Mouse (Mus musculus) kidney, embryonic 15.5 days (tissue): ENCODE data around the gene Aurka. TPM values are rescaled to one million over a fixed set of nuclear protein-coding genes. Genes with fewer than 3 reads are reported as not detected.

Experiments
- ATAC-seq: fragments of 200-750 bp; cut with Nextera tagmentation; replicated peaks from 2 replicates; pipeline ENCODE4 v1.8.0; 2017; ENCODE audit warnings: moderate TSS enrichment; ENCODE audit not compliant: low FRiP score
- H3K27ac ChIP-seq: fragments of 300-500 bp; sonication (generic); 2 replicates; pipeline ENCODE4 v1.5.1; 2015; ENCODE audit warnings: mild to moderate bottlenecking, inconsistent platforms
- H3K27me3 ChIP-seq: fragments of 300-500 bp; sonication (generic); 2 replicates; pipeline ENCODE4 v1.6.1; 2015; ENCODE audit warnings: inconsistent platforms
- H3K36me3 ChIP-seq: fragments of 300-500 bp; sonication (generic); 2 replicates; pipeline ENCODE4 v1.6.1; 2015; ENCODE audit warnings: inconsistent platforms
- H3K4me1 ChIP-seq: fragments of 300-500 bp; sonication (generic); 2 replicates; pipeline ENCODE4 v1.6.1; 2015; ENCODE audit warnings: inconsistent platforms
- H3K4me2 ChIP-seq: fragments of 300-500 bp; sonication (generic); 2 replicates; pipeline ENCODE4 v1.6.1; 2015; ENCODE audit warnings: moderate library complexity, mild to moderate bottlenecking, inconsistent platforms
- H3K4me3 ChIP-seq: fragments of 300-500 bp; sonication (generic); replicated peaks from 2 replicates; pipeline ENCODE4 v1.5.1; 2015; ENCODE audit warnings: mild to moderate bottlenecking, inconsistent platforms
- H3K9ac ChIP-seq: fragments of 300-500 bp; sonication (generic); 2 replicates; pipeline ENCODE4 v1.6.1; 2015; ENCODE audit warnings: mild to moderate bottlenecking, inconsistent platforms
- H3K9me3 ChIP-seq: fragments of 300-500 bp; sonication (generic); replicated peaks from 2 replicates; pipeline ENCODE4 v1.6.1; 2016; ENCODE audit warnings: inconsistent platforms
- WGBS: fragments of 180-500 bp; shearing (Covaris S2); methylation state at CpG from one replicate; pipeline ENCODE4 v1.1.7; 2015; ENCODE audit warnings: mixed read lengths; 5-methylcytosine and 5-hydroxymethylcytosine counted together
- polyA plus RNA-seq: library from polyadenylated mRNA; unstranded; fragments of >200 nt; fragmentation: Nextera tagmentation; extraction: Ambion mirVana; gene quantifications from 2 replicates; pipeline ENCODE4 v1.2.1, GENCODE M21; 2015

Gene Aurka
- polyA plus RNA-seq, 1 experiment from 2014 or later = 112 TPM

DNA sequence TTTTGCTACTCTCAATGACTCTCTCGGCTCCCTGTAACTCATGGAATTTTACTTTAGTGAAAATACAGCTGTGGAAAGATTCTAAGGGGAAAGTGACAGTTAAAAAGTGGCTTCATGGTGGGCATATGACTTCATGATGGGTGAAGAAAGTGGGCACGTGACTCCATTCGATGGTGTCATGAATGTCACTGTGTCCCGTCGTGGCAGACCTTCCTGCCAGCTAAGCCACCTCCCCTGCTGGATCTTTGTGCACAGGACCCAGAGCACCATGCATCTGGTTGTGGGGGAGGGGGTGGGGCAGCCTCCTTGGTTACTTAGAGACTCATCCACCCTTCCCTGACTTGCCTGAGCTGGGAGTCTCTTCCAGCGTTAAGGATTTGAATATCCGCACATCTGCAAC, 33.9 kb upstream of the Aurka start:
- Histone ChIP-seq H3K36me3 (no peaks in the 10 kb centered on the region), H3K9ac (no peak overlapping the region), H3K4me3 (no peak overlapping the region), H3K9me3 (no peaks in the 10 kb centered on the region), H3K4me2 (no peak overlapping the region), H3K4me1 (0 out of 2 replicates have a peak, but pooled peaks cover 3% of the 10 kb centered on the region), H3K27ac (no peak overlapping the region), H3K27me3 (no peaks in the 10 kb centered on the region)
- no peak for ATAC-seq
- 61% methylated on average over 7 of the region's 7 CpGs for WGBS

GRCm38 (mm10) chr2:172401116-172401825, 30.9 kb upstream of the Aurka start:
- 0 out of 2 replicates have a peak, but pooled peaks cover 5% of the 10 kb centered on the region for H3K27me3 ChIP-seq
- WGBS = 57% methylated on average over 13 of the region's 13 CpGs
- 0 out of 2 replicates have a peak overlapping the region, but pooled peaks have one; percentile 22 for H3K27ac ChIP-seq
- no peak overlapping the region for H3K9ac ChIP-seq
- 0 out of 2 replicates have a peak, but pooled peaks cover 2% of the 10 kb centered on the region for H3K4me1 ChIP-seq
- H3K4me3 ChIP-seq = no peak overlapping the region
- no peak for ATAC-seq
- no peaks in the 10 kb centered on the region for H3K36me3 ChIP-seq
- no peaks in the 10 kb centered on the region for H3K9me3 ChIP-seq
- no peak overlapping the region for H3K4me2 ChIP-seq

- H3K27me3 ChIP-seq = 0 out of 2 replicates have a peak, but pooled peaks cover 5% of the 10 kb centered on the region
- H3K9me3 ChIP-seq = no peaks in the 10 kb centered on the region
- no peaks in the 10 kb centered on the region for H3K36me3 ChIP-seq
- H3K9ac ChIP-seq = no peak overlapping the region
- 0 out of 2 replicates have a peak, but pooled peaks have one; percentile 49 for ATAC-seq
- no peak overlapping the region for H3K4me2 ChIP-seq
- H3K4me1 ChIP-seq = no peaks in the 10 kb centered on the region
- 26% methylated on average over 9 of the region's 9 CpGs for WGBS
- H3K4me3 ChIP-seq = no peak overlapping the region
- H3K27ac ChIP-seq = no peak overlapping the region
These were observed 29.6 kb upstream of the Aurka start for GRCm38 (mm10) chr2:172399901-172400300.

DNA sequence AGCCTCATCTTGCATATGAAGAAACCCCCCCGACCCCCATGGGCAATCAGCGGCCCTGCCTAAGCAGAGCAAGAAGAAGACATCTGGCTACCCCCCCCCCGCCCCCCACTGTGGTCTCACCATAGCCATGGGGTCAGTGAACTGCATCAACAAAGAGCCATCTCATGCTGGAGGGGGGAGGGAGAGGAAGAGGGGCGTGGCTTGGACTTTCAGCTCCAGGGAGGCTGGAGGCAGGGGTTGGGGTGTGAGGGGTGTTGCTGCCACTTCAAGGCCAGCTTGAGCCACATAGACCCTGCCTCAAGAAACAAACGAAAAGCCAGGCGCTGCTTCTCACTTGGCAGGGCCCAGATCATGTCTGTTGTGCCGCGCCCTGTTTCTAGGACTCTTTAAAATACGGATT, 25.6 kb upstream of the Aurka start:
- Histone ChIP-seq H3K4me2 (no peak overlapping the region), H3K9me3 (no peaks in the 10 kb centered on the region), H3K27ac (no peak overlapping the region), H3K4me3 (no peak overlapping the region), H3K36me3 (no peaks in the 10 kb centered on the region), H3K9ac (no peak overlapping the region), H3K4me1 (0 out of 2 replicates have a peak, but pooled peaks cover 4% of the 10 kb centered on the region), H3K27me3 (0 out of 2 replicates have a peak, but pooled peaks cover 5% of the 10 kb centered on the region)
- 40% methylated on average over 9 of the region's 9 CpGs for WGBS
- ATAC-seq = no peak

- H3K36me3 ChIP-seq = no peaks in the 10 kb centered on the region
- no peak for ATAC-seq
- H3K4me2 ChIP-seq = no peak overlapping the region
- H3K27ac ChIP-seq = no peak overlapping the region
- H3K27me3 ChIP-seq = 0 out of 2 replicates have a peak, but pooled peaks cover 5% of the 10 kb centered on the region
- no peaks in the 10 kb centered on the region for H3K9me3 ChIP-seq
- H3K4me1 ChIP-seq = 0 out of 2 replicates have a peak, but pooled peaks cover 4% of the 10 kb centered on the region
- WGBS = 74% methylated on average over 4 of the region's 4 CpGs
- H3K9ac ChIP-seq = no peak overlapping the region
- H3K4me3 ChIP-seq = no peak overlapping the region
These were observed 24.3 kb upstream of the Aurka start for GRCm38 (mm10) chr2:172394671-172395070.

DNA sequence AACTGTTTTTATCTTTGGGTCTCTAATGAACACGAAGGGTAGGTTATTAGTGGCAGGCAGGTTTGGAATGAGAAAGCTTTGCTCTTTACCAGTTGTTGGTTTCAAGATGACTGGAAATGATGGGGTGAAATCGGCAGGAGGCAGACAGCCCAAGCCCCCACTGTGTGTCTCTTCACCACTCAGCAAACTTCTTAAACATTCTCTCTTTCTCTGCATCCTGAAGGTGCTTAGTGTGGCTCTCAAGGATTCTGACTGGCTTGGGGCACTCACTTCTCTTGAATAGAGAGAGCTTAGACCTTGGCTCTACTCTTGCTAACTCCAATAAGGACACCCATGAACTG, 23.7 kb upstream of the Aurka start:
- Histone ChIP-seq H3K9me3 (no peaks in the 10 kb centered on the region), H3K9ac (no peak overlapping the region), H3K27ac (no peak overlapping the region), H3K36me3 (no peaks in the 10 kb centered on the region), H3K4me1 (0 out of 2 replicates have a peak, but pooled peaks cover 4% of the 10 kb centered on the region), H3K27me3 (0 out of 2 replicates have a peak, but pooled peaks cover 5% of the 10 kb centered on the region), H3K4me2 (peak overlapping the region; percentile 2; the same call in 1 of the 2 replicates), H3K4me3 (no peak overlapping the region)
- ATAC-seq = no peak
- WGBS = 76% methylated on average over 2 of the region's 2 CpGs

DNA sequence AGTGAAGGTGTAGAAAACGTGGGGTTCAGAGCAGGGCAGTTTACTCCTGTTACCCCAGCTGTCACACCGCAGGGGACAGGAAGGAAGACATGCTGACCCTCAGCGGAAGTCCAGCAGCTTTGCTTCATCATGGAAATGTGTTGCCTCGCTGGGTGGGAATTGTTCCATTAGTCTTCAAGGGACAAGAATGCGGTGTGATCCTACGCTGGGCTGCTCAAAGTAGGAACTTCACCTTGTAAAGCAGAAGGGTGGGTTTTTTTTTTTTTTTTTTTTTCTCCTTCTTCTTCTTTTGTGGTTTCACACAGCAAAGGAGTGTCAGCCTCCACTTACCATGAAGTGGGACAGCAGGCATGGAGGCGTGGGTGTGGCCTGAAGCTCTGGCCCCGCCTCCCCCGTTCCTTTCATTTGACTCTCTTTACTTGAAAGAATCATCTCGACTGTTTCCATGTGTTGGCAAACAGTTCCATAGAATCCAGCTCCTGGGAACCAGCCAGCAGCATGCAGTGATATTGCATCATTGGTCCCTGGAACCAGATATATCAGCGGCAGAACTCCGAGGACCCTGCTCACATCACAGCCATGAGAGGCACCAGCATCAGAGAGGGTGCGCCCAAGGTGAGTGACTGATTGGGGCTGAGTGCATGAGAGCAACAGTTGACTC, 23.2 kb upstream of the Aurka start, which contains the start of gene Cass4:
Gene Cass4 (plus strand): TSS at position 404 of the 661 bp plus-strand sequence.
- no peak for ATAC-seq
- H3K27me3 ChIP-seq = 0 out of 2 replicates have a peak, but pooled peaks cover 5% of the 10 kb centered on the region
- no peaks in the 10 kb centered on the region for H3K36me3 ChIP-seq
- H3K9ac ChIP-seq = no peak within 1 kb of the TSS
- H3K4me1 ChIP-seq = 0 out of 2 replicates have a peak, but pooled peaks cover 4% of the 10 kb centered on the region
- 35% methylated on average over 13 of the region's 13 CpGs for WGBS
- H3K4me2 ChIP-seq = peak within 1 kb of the TSS; percentile 2; the same call in 1 of the 2 replicates
- H3K4me3 ChIP-seq = no peak within 1 kb of the TSS
- H3K9me3 ChIP-seq = no peaks in the 10 kb centered on the region
- H3K27ac ChIP-seq = no peak within 1 kb of the TSS

DNA sequence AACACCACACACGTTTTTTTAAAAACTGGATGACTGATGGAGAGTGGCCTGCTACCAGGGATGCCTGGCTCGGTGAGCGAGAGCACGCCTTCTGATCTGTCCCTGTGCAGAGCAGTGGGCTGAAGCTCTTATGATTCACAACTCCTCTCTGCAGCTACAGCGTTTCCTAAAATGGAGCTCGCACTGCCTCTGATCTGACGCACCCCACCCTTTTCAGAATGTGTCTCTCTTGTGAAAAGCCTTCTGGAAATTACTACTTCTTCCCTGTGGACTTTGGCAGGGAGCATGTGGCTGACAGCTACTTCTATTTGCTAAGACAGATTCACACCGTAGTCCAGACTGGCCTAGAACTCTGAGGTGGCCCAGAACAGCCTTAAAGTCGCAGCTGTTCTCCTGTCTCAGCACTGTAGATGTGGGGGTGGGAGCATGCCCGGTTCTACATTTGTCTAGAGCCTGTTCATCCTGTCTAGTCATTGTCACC, 21.7 kb upstream of the Aurka start:
- H3K27me3 ChIP-seq = no peaks in the 10 kb centered on the region
- H3K9me3 ChIP-seq = no peaks in the 10 kb centered on the region
- no peak overlapping the region for H3K4me3 ChIP-seq
- H3K4me1 ChIP-seq = 0 out of 2 replicates have a peak, but pooled peaks cover 4% of the 10 kb centered on the region
- no peak for ATAC-seq
- no peaks in the 10 kb centered on the region for H3K36me3 ChIP-seq
- H3K9ac ChIP-seq = no peak overlapping the region
- 62% methylated on average over 10 of the region's 10 CpGs for whole genome bisulfite sequencing
- no peak overlapping the region for H3K4me2 ChIP-seq
- no peak overlapping the region for H3K27ac ChIP-seq

DNA sequence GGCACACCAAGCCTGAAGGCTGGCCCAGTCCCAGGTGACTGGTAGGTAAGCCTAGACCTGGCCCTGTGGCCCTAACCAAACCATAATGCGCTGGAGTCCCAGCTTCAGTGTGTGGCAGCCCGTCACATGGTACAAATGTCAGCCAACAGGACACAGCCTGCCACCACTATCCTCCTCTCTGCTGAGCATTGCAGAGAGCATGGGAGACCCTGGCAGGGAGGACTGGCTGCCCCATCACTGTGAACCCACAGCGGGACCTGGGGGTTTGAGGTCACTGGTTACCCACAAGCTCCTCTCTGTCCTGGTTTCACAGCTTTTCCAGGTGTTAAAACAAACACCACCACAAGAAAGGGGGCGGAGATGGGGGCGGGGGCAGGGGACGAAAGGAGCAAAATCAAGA, 20.0 kb upstream of the Aurka start:
- Histone ChIP-seq H3K9ac (no peak overlapping the region), H3K4me1 (0 out of 2 replicates have a peak, but pooled peaks cover 4% of the 10 kb centered on the region), H3K9me3 (no peaks in the 10 kb centered on the region), H3K36me3 (no peaks in the 10 kb centered on the region), H3K27ac (no peak overlapping the region), H3K4me3 (no peak overlapping the region), H3K4me2 (no peak overlapping the region), H3K27me3 (no peaks in the 10 kb centered on the region)
- ATAC-seq = no peak
- 21% methylated on average over 6 of the region's 6 CpGs for WGBS

DNA sequence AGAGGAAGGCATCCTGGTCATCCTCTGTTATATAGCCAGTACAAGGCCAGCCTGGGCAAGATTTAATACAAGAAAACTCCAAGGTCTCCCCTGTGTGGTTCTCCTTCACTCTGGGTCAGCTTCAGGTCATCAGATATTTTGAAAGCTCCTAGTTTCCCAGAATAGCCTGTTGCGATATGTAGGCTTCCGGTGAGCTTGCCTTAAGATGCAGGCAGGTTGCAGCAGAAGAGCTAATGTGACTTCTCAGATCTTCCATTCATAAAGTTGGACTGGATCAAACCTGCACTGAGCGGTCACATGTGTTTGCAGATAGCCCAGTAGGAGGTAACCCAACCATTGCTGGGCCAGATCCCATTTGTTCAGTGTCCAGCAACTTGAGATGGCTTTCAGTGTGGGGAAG, 14.4 kb upstream of the Aurka start:
- Histone ChIP-seq H3K36me3 (peaks cover 37% of the 10 kb centered on the region), H3K9me3 (no peaks in the 10 kb centered on the region), H3K27ac (no peak overlapping the region), H3K4me3 (no peak overlapping the region), H3K4me1 (no peaks in the 10 kb centered on the region), H3K9ac (no peak overlapping the region), H3K27me3 (no peaks in the 10 kb centered on the region), H3K4me2 (no peak overlapping the region)
- ATAC-seq = no peak
- 95% methylated on average over 3 of the region's 3 CpGs for WGBS

DNA sequence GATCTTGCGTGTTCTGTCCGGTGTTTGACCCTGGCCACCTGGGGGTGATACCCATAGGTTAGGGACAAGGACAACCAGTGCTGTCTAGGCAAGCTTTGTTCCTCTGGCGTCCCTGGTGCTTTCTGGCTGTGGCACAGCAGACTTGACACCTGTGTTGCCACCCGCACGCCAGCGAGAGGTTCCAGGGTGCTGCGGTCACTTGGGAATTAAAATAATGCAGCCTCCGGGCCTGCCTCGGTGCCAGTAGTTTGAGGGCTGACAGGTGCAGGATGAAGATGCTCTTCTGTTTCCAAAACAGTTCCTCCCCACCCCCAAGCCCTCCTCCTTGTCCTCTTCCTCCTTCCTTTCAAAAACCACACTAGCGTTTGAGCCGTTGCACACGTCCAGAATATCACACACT, 11.6 kb upstream of the Aurka start:
- 91% methylated on average over 12 of the region's 12 CpGs for WGBS
- Histone ChIP-seq H3K4me1 (no peaks in the 10 kb centered on the region), H3K9me3 (no peaks in the 10 kb centered on the region), H3K27me3 (no peaks in the 10 kb centered on the region), H3K4me2 (no peak overlapping the region), H3K9ac (no peak overlapping the region), H3K36me3 (peaks cover 65% of the 10 kb centered on the region), H3K27ac (no peak overlapping the region), H3K4me3 (no peak overlapping the region)
- no peak for ATAC-seq

- Histone ChIP-seq H3K9ac (no peak overlapping the region), H3K27ac (no peak overlapping the region), H3K4me3 (no peak overlapping the region), H3K4me1 (no peaks in the 10 kb centered on the region), H3K4me2 (no peak overlapping the region), H3K9me3 (no peaks in the 10 kb centered on the region), H3K27me3 (no peaks in the 10 kb centered on the region), H3K36me3 (peaks cover 70% of the 10 kb centered on the region)
- ATAC-seq = no peak
- WGBS = 95% methylated on average over 11 of the region's 11 CpGs
These were observed 11.0 kb upstream of the Aurka start for GRCm38 (mm10) chr2:172381341-172381740.
